Mouse (Mus musculus): Measurements from ENCODE around the gene Elovl7. TPM values are rescaled to one million over a fixed set of nuclear protein-coding genes. Genes with fewer than 3 reads are reported as not detected.

The Elovl7 gene
- polyA plus RNA-seq, 1 experiment from 2014 or later = 18.9 TPM

DNA sequence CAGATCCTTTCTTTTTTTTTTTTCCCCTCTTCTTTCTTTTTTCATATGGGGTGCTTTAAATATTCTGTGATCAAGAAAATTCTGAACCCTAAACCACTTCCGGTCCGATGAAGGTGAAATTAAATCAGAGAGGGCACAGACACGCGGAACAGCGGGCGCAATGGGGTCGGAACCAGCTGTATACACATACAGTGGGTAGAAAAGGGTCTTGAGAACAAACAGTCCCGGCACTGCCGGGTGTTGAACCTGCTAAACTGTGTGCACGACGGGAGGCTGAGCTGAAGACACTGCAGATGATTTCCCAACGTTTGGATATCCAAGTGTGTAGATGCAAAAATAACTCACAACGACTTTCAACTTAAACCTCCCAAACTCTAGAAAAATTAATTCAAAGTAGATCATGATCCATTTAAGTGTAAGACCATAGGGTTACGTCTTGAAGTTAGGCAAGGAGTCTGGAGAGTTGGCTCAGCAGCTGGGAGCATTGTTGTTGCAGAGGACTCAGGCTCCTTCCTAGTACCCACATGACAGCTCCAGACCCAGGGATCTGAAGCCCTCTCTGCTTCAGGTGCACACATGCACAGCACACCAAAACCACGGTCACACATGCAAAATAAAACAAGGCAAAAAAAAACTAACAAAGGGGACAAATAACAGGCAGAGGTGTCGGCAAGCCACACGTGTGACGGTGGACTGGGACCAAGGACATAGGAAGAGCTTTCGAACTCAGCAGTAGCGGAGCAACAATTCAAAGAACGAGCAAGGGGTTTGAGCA is 114.4 kb downstream of the Elovl7 start:
- Histone ChIP-seq H3K36me3 (ENCODE audit: control insufficient read depth, insufficient read depth, low read length) (peaks cover 22% of the 10 kb centered on the region), H3K4me3 (ENCODE audit: low read depth, low read length) (no peak overlapping the region), H3K4me2 (ENCODE audit: low read length) (no peak overlapping the region), H3K27me3 (replicated peaks; ENCODE audit: control insufficient read depth, insufficient read depth, low read length) (no peaks in the 10 kb centered on the region), H3K4me1 (replicated peaks; ENCODE audit: control insufficient read depth, insufficient read depth, low read length) (no peaks in the 10 kb centered on the region), H3K9ac (ENCODE audit: low read length) (no peak overlapping the region), H3K9me3 (ENCODE audit: control insufficient read depth, low read length) (no peaks in the 10 kb centered on the region), H3K27ac (ENCODE audit: low read depth) (no peak overlapping the region)
- no peak for DNase-seq (ENCODE audit: low spot score)
- 90% methylated on average over 21 of the region's 21 CpGs for WGBS
- no peak for ATAC-seq (replicated peaks; ENCODE audit: low FRiP score, low TSS enrichment, low read depth)

DNA sequence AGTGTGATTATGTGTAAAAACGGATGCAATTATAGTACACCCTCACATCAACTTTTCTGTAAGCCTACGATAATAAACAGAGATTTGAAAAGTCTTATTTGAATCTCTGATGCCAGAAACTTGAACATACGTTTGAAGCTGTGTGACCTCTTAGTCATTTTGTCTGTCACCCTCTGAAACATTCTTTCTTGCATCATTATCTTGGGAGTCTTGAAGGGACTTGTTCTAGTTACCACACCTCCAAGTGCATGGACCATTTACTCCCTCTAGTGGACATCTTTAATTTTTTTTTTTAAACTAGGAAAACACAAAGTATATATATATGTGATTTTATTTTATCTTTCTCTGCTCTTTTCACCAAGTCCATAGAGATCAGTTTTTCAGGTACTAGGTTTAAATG is 115.5 kb downstream of the Elovl7 start:
- no peak overlapping the region for H3K27ac ChIP-seq (ENCODE audit: low read depth)
- WGBS = 74% methylated on average over 3 of the region's 3 CpGs
- H3K4me1 ChIP-seq (replicated peaks; ENCODE audit: control insufficient read depth, insufficient read depth, low read length) = no peaks in the 10 kb centered on the region
- H3K4me2 ChIP-seq (ENCODE audit: low read length) = no peak overlapping the region
- H3K9ac ChIP-seq (ENCODE audit: low read length) = no peak overlapping the region
- H3K36me3 ChIP-seq (ENCODE audit: control insufficient read depth, insufficient read depth, low read length) = peaks cover 12% of the 10 kb centered on the region
- H3K27me3 ChIP-seq (replicated peaks; ENCODE audit: control insufficient read depth, insufficient read depth, low read length) = no peaks in the 10 kb centered on the region
- DNase-seq (ENCODE audit: low spot score) (no peak), ATAC-seq (replicated peaks; ENCODE audit: low FRiP score, low TSS enrichment, low read depth) (no peak)
- H3K4me3 ChIP-seq (ENCODE audit: low read depth, low read length) = no peak overlapping the region
- H3K9me3 ChIP-seq (ENCODE audit: control insufficient read depth, low read length) = no peaks in the 10 kb centered on the region

Other genes with a start within 250 kb of the Elovl7 start
- gene Smim15, start 170.0 kb upstream of the Elovl7 start, polyA plus RNA-seq (2014; fragmentation: Nextera tagmentation; extraction: Ambion mirVana) = 50.7 and 57.6 TPM in 2 replicates
- 70.5 and 73.3 TPM in 2 replicates for gene Ndufaf2, start 55.8 kb upstream of the Elovl7 start, polyA plus RNA-seq (2014; fragmentation: Nextera tagmentation; extraction: Ambion mirVana)
- 19.4 and 20.8 TPM in 2 replicates for gene Ercc8, start 55.7 kb upstream of the Elovl7 start, polyA plus RNA-seq (2014; fragmentation: Nextera tagmentation; extraction: Ambion mirVana)
- 7.3 and 8.3 TPM in 2 replicates for gene Depdc1b, start 101.9 kb downstream of the Elovl7 start, polyA plus RNA-seq (2014; fragmentation: Nextera tagmentation; extraction: Ambion mirVana)
- gene Pde4d, start 235.5 kb downstream of the Elovl7 start, polyA plus RNA-seq (2014; fragmentation: Nextera tagmentation; extraction: Ambion mirVana) = 18.6 and 20.6 TPM in 2 replicates

Data from intestine, embryonic 14.5 days (tissue).